Mouse (Mus musculus): ENCODE data around the gene Rpain.

Gene Rpain

DNA sequence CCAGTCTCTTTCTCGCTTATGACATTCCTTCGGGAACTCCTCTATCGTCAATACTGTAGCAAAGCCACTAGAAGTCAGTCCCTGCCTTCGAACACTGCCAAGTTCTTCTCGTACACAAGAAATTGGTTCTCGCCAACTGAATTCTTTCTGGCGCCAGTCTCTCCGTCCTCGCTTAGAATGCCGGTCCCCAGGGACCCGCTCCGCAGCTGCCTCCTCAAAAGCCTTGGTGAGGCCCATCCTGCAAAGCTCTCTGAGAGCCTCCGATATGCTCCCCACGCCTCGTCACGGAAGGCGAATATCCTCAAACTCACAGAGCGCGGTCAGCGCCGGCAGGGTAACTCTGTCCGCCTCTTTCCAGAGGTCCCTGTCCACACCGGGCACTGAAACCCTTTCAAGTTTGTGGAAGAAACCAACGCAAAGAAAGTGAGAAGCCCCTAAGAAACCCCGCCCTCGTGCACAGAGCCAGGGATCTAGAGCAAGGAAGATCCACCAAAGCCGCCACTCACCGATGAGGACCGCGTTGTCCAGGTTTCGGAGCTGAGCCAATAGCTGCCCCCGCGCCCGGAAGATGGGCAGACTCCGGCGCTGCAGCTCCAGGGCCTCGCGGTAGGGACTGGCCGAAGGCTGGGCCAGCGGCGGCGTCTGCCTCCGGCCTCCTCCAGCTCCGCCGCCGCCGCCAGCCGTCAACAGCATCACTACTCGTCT, 33.8 kb downstream of the Rpain start:
- DNase-seq = no peak

DNA sequence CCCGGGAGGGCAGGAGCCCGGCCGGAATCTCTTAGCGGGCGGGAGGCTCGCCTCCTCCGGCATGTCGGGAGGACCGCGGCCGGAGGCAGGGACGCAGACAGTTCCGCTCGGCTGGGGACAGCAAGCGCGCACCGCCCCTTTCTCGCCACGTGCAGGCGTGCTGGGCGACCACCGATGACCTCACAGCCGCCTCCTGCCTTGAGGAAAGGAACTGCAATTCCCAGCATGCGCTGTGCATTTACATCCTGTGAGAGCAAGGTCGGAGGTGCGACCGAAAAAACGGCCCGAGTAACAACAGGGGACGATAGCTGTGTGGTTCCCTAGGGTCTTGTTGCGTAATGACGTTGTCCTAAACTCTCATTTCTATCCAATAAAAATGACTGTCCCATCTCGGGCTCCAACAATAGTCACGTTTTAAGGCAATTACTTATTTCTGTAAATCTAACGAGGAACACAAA, 34.3 kb downstream of the Rpain start, which contains the start of gene Dhx33:
TSS of gene Dhx33 (minus strand) at position 122 of the 458 bp plus-strand sequence.
- peak; percentile 99 for DNase-seq

DNA sequence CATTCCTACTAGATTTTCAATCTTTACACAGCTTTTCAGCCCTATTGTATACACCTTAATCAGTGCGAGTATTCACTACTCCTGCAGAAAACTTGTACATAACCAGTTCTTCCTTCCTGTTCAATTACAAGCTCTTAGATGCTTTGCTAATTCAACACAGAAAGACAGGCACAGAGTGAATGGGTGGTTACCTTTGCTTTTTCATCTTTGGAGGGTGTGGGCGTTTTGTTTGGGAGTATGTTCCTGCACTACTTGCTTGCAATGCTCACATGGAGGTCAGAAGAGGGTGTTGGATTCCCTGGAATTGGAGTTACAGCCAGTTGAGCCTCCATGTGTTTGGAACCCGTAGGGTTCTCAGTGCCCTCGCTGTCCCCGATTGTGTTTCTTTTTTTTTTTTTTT, 35.0 kb downstream of the Rpain start:
- no peak for DNase-seq

DNA sequence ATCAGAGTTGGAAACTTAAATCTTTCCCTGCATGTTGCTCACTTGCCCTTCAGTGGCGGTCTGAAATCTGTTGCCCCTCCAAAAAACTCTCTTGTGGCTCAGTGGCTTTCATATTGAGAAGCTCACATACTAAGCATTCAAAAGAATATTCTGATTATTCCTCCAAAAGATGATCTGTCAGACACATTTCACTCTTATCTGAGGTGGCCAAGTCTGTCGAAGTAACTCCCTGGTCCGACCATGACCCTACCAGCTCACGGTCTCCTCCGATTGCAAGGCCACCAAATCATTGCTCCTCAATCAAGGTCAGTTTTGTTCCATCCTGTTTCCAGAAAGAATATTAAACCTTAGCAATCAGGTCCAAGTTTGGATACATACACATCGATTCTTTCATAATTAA, 37.0 kb downstream of the Rpain start:
- DNase-seq = no peak

DNA sequence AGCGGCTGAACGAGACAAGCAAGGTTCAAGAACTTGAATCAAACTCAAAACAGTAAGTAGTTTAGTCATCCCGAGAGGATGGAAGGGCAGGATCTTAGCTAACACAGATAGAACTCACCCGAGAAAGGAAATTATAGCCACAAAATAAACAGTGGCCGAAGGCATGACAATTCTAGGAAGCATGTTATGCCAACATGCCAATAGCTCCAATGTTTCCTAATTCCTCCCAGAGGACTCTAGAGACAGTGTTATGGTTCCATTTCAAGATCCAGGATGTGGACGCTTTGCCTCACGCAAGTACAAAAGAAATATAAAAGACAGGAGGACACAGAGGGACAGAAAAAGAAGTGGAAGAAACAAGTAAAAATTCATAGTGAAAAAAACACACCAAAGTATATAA, 37.8 kb downstream of the Rpain start:
- no peak for DNase-seq

DNA sequence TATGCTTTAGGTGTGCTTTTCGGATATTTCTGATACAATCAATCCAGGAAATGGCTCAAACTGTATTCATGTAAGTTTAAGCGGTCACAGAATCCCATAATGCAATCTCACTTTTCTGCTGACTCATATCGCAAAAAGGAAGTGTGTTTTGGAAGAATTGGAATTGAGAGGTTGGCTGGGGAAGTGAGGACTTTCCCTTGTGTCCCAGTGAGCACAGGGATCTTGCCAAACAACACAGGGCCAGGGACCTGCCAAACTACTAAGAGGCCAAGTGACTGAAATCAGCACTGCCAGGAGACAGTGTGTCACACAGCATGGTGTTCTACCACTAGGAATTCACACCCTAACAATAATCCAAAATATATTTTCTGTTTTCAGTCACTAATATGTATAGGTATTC, 38.3 kb downstream of the Rpain start:
- no peak for DNase-seq

DNA sequence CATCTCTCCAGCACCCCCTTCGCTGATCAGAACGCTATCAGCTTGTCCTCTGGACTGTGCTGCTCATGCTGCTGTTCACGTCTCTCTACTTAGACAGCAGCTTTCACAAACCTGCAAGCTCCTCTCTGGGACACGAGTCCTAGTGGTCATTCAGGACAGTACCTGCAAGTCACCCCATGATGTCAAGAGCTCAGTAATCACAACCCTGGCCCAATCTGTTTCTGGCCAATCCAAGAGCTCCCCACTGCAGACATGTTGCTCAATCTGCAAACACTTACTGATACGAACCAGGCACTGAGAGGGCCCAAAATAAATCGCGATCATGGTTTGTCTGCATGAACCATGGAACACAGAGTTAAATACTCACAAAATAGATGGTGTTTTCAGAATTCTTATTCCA, 42.7 kb downstream of the Rpain start:
- DNase-seq = no peak

DNA sequence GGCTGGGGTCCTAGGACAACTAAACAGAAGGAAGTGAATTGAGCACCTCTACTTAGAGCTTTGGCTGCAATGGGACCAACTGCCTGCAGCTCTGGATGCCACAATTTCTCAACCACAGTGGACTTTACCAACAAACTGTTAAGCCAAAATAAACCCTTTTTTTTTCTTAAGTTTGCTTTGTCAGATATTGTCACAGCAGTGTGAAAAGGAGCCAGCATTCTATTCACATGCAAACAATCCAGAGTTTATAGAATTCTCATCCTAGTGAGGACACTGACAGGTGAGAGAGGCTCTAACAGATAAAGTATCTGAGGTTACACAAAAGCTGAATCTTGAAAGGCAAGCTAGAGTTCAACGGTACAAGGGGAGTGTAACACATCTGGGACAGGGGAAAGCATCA, 47.0 kb downstream of the Rpain start:
- DNase-seq = no peak

DNA sequence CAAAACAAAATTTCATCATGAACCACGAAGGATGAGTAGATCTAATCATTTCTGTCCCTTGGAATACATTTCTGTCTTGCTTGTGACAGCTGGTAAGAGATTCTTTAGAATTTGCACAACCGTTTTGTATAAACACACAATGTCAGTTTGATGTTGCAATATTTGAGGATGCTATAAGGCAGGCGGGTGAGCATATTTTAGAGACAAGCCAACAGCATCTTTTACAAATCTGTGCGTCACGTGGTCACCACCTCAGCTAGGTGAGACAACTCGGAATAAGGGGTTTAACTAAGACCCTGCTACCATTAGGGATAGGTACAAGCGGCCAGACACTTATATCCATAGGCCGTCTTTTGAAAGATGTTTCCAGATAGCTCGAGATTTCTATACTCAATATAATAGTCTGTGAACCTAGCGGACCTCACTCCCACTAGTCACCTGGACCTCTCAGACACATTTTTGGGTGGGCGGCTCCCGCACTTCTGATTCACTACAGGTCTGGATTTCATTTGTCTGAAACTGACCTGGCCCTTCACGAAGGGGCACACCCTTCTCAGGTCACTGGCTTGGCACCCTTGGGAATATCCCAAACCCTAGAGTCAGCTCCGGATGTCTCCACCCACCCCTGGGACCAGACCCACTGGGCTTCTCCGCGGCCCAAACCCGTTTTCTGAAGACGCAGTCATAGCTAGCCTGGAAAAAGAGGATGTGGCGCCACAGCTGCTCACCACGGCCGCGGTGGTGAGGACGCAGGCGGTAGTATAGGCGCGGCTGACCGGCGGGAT, 48.6 kb downstream of the Rpain start:
- peak; percentile 21 for DNase-seq

DNA sequence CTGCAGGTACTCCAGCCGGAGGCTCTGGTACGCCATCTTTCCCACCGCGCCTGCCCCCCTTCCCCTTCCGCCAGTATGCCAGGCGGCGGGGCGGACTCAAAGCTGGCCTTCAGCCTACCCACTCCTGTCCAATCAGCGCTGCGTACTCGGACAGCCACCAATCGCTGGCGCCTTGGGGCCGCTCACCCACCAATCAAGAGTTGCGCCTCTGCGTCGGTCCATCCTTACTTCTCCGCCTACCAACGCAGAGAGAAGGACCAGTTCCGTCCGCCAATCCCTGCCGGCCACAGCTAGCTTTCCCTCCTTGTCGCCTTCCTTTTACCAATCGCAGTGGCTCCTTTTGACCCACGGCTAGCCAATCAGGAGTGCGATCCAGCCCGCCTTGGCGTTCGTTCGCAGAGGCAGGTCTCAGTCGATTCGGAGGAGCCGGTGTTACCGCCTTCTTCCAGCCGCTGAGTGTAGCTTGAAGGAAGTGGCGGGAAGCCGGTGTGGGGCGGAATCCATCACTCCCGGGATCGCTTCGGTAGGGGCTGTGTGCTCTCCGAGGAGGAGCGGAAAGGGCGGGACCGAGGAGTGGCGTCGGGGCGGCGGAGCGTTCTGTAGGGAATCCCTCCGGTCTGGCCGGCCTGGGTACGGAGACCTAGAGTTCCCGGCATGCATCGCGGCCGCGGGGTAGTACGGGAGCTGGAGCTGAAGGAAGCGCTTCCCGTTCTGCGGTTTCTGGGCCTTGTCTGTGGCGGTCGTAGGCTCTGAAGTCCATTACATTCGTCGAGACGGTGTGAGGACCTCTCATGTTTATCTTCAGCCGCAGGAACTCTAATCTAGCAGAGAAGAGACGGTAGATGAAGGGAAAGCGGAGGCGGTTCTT, 49.4 kb downstream of the Rpain start, which contains the start of the genes Mis12 and Derl2:
TSS of gene Mis12 (plus strand) at position 411 of the 868 bp plus-strand sequence.
TSS of gene Derl2 (minus strand) at position 641 of the 868 bp plus-strand sequence.
- peak; percentile 100 for DNase-seq
